Mouse (Mus musculus): ENCODE results near the gene Cep128. TPM values are rescaled to one million over a fixed set of nuclear protein-coding genes. Genes with fewer than 3 reads are reported as not detected.
A peak's percentile ranks its signal among the peaks of the same experiment; 100 is the strongest.

Gene Cep128
- total and polyA plus RNA-seq, 3 experiments: 12.7 to 40.1 (median 23.3) TPM

DNA sequence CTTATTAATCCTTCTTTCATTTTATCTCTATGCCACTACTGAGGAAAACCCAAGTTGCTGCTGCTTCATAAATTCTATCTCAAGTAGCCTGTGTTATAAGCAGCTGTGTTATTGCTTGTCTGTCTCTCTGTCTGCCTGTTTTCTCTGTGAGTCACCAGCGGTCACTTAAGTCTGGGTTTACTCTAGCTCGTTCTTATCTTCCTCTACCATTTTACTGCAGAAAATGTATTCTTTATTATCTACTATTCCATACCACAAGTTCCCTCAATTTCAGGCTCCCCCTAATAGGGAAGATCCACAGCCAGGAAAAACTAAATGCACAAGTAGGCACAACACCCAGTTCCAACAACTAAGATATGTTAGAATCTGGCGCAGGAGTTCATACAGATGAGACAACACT, 178.7 kb downstream of the Cep128 start (continued):
- peak; percentile 73 for TF ChIP-seq GATA1 (IDR thresholded peaks at IDR 0.05; ENCODE audit: low read depth, low read length)

DNA sequence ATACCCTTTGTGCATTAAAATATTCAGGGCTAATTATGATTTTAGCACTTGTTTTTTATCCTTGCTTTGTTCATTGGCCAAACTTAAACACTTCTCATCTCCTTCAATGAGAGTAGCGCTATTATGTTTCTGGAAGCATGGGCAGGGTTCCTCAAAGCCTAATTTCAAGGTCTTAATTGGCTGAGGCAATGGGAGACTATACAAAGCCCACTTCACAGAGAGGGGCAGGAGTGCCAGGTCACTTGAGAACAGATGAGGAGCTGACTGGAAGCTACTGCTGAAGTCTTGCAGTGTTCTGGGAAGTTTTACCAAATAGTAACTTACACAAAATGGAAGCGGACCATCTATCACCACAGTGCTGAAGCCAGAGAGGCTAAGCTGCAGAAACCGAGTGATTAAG, 179.9 kb downstream of the Cep128 start:
- Histone ChIP-seq H3K4me1 (ENCODE audit: control insufficient read depth in 1 of 2, insufficient read depth in 2 of 2, low read length in 2 of 2) (no peaks in the 10 kb centered on the region; a peak in 1 of 4 replicates), H3K4me3 (ENCODE audit: control insufficient read depth in 1 of 2, insufficient read depth in 1 of 2, low read depth in 2 of 2, low read length in 2 of 2) (no peak overlapping the region), H3K36me3 (ENCODE audit: control insufficient read depth in 1 of 2, insufficient read depth in 2 of 2, low read length in 2 of 2) (peaks cover 0 to 11% of the 10 kb centered on the region in 2 experiments; a peak in 3 of 4 replicates), H3K9me3 (replicated peaks; ENCODE audit: insufficient read depth, low read length) (no peaks in the 10 kb centered on the region), H3K27ac (ENCODE audit: control insufficient read depth, low read depth, low read length) (no peak overlapping the region), H3K27me3 (ENCODE audit: control insufficient read depth in 1 of 2, insufficient read depth in 2 of 2, low read length in 2 of 2) (no peaks in the 10 kb centered on the region), H3K9ac (ENCODE audit: control insufficient read depth, low read depth, low read length, poor library complexity, severe bottlenecking) (no peak overlapping the region), H3K79me2 (ENCODE audit: control insufficient read depth, insufficient read depth, low read length, poor library complexity) (no peaks in the 10 kb centered on the region)
- no peak for DNase-seq (ENCODE audit: low read depth, low spot score)
- no peak for TF ChIP-seq MAZ (IDR thresholded peaks at IDR 0.05; ENCODE audit: low read depth, low read length)

DNA sequence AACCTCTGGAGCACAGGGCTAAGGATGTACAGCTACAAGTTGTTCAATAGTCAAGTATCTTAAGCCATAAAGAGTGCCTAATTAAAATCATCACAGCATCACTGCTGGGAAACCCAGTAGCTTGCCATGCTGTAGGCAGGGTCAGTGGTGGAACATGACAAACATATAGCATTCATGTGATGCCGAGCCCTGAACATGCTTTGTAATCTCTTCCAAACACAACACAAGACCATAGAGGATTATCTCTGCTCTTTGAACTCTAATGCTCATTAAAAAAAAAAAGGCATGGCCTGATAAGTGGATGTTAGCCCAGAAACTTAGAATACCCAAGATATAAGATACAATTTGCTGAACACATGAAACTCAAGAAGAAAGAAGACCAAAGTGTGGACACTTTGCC, 181.7 kb downstream of the Cep128 start:
- Histone ChIP-seq H3K4me1 (ENCODE audit: control insufficient read depth in 1 of 2, insufficient read depth in 2 of 2, low read length in 2 of 2) (no peaks in the 10 kb centered on the region; a peak in 1 of 4 replicates), H3K9me3 (replicated peaks; ENCODE audit: insufficient read depth, low read length) (no peaks in the 10 kb centered on the region), H3K79me2 (ENCODE audit: control insufficient read depth, insufficient read depth, low read length, poor library complexity) (no peaks in the 10 kb centered on the region), H3K4me3 (ENCODE audit: control insufficient read depth in 1 of 2, insufficient read depth in 1 of 2, low read depth in 2 of 2, low read length in 2 of 2) (no peak overlapping the region), H3K36me3 (ENCODE audit: control insufficient read depth in 1 of 2, insufficient read depth in 2 of 2, low read length in 2 of 2) (peaks cover 0 to 11% of the 10 kb centered on the region in 2 experiments; a peak in 3 of 4 replicates), H3K27me3 (ENCODE audit: control insufficient read depth in 1 of 2, insufficient read depth in 2 of 2, low read length in 2 of 2) (no peaks in the 10 kb centered on the region), H3K27ac (ENCODE audit: control insufficient read depth, low read depth, low read length) (no peak overlapping the region), H3K9ac (ENCODE audit: control insufficient read depth, low read depth, low read length, poor library complexity, severe bottlenecking) (no peak overlapping the region)
- TF ChIP-seq CHD2 (IDR thresholded peaks at IDR 0.05; ENCODE audit: low read length) (no peak), SMC3 (IDR thresholded peaks at IDR 0.05; ENCODE audit: low read depth, low read length) (no peak), ZNF384 (IDR thresholded peaks at IDR 0.05; ENCODE audit: low read depth, low read length) (no peak), POLR2AphosphoS2 (IDR thresholded peaks at IDR 0.05; ENCODE audit: low read length) (no peak), MAFK (IDR thresholded peaks at IDR 0.05; ENCODE audit: borderline replicate concordance, low read depth, low read length) (no peak), MXI1 (IDR thresholded peaks at IDR 0.05; ENCODE audit: low read depth, low read length) (no peak), NELFE (IDR thresholded peaks at IDR 0.05; ENCODE audit: low read depth, low read length) (no peak), TBP (IDR thresholded peaks at IDR 0.05; ENCODE audit: low read depth, low read length) (no peak), ETS1 (IDR thresholded peaks at IDR 0.05; ENCODE audit: low read depth, low read length) (no peak), MEF2A (IDR thresholded peaks at IDR 0.05; ENCODE audit: extremely low read depth, insufficient replicate concordance, low read depth, low read length, poor library complexity, severe bottlenecking) (no peak), CHD1 (IDR thresholded peaks at IDR 0.05; ENCODE audit: low read depth, low read length) (no peak), MAZ (IDR thresholded peaks at IDR 0.05; ENCODE audit: low read depth, low read length) (no peak), NRF1 (IDR thresholded peaks at IDR 0.05; ENCODE audit: insufficient read depth, low read depth, low read length, poor library complexity, severe bottlenecking) (no peak), KAT2A (conservative IDR thresholded peaks at IDR 0.05; ENCODE audit: low read depth, low read length) (no peak)
- no peak for DNase-seq (ENCODE audit: low read depth, low spot score)
